Mouse (Mus musculus) liver, embryonic 14.5 days (tissue): ENCODE results near the gene Notum. TPM values are rescaled to one million over a fixed set of nuclear protein-coding genes. Genes with fewer than 3 reads are reported as not detected.

Experiments used
- ATAC-seq: fragments of 200-750 bp; cut with Nextera tagmentation; 2 replicates; pipeline ENCODE4 v1.8.0; 2017; ENCODE audit warnings: moderate number of reproducible peaks, mild to moderate bottlenecking, moderate library complexity; ENCODE audit not compliant: insufficient read depth
- DNase-seq, 3 experiments: peaks; one replicate each; pipeline ENCODE4 v3.0.0-alpha.2; 2012 to 2013; ENCODE audit warnings: low read depth in 3 of 3, low spot score in 3 of 3
- H3K27ac ChIP-seq: fragments of 300-500 bp; sonication (generic); 2 replicates; pipeline ENCODE4 v1.5.1; 2014; ENCODE audit warnings: moderate library complexity, mild to moderate bottlenecking, control low read depth, inconsistent platforms
- H3K27me3 ChIP-seq: fragments of 300-500 bp; sonication (generic); 2 replicates; pipeline ENCODE4 v1.6.1; 2014; ENCODE audit warnings: mild to moderate bottlenecking, low read length, moderate library complexity; ENCODE audit not compliant: control insufficient read depth, insufficient read depth
- H3K36me3 ChIP-seq: fragments of 300-500 bp; sonication (generic); replicated peaks from 2 replicates; pipeline ENCODE4 v1.6.1; 2014; ENCODE audit warnings: low read depth; ENCODE audit not compliant: control insufficient read depth, insufficient read depth
- H3K4me1 ChIP-seq, 2 experiments: fragments of 200-500 bp in 1 of 2; fragments of 300-500 bp in 1 of 2; sonication (generic) in 1 of 2; replicated peaks; 2 replicates each; pipeline ENCODE4 v1.6.1; 2012 to 2014; ENCODE audit warnings: antibody characterized with exemption in 1 of 2, inconsistent platforms in 1 of 2, low read length in 1 of 2; ENCODE audit not compliant: control insufficient read depth in 2 of 2, insufficient read depth in 2 of 2
- H3K4me2 ChIP-seq: fragments of 300-500 bp; sonication (generic); 2 replicates; pipeline ENCODE4 v1.6.1; 2014; ENCODE audit warnings: low read depth, mild to moderate bottlenecking, control low read depth, moderate library complexity
- H3K4me3 ChIP-seq, 2 experiments: fragments of 200-500 bp in 1 of 2; fragments of 300-500 bp in 1 of 2; sonication (generic) in 1 of 2; 2 replicates each; pipeline ENCODE4 v1.5.1; 2012 to 2014; ENCODE audit warnings: low read depth in 2 of 2, low read length in 2 of 2, mild to moderate bottlenecking in 2 of 2, control low read depth in 1 of 2, inconsistent platforms in 1 of 2, moderate library complexity in 1 of 2; ENCODE audit not compliant: insufficient read depth in 1 of 2
- H3K9ac ChIP-seq: fragments of 300-500 bp; sonication (generic); replicated peaks from 2 replicates; pipeline ENCODE4 v1.6.1; 2014; ENCODE audit warnings: mild to moderate bottlenecking, control low read depth, moderate library complexity
- H3K9me3 ChIP-seq: fragments of 300-500 bp; sonication (generic); 2 replicates; pipeline ENCODE4 v1.6.1; 2016; ENCODE audit warnings: low read length, mixed read lengths; ENCODE audit not compliant: control insufficient read depth
- CTCF ChIP-seq: IDR thresholded peaks from 2 replicates; pipeline ENCODE4 v1.5.1; 2016; ENCODE audit warnings: antibody characterized with exemption, low read depth, control low read depth
- EP300 ChIP-seq: IDR thresholded peaks from 2 replicates; pipeline ENCODE4 v1.6.1; 2016; ENCODE audit warnings: antibody characterized with exemption, low read depth
- WGBS: fragments of 180-500 bp; shearing (Covaris S2); extraction: QIAGEN DNeasy Blood & Tissue Kit; methylation state at CpG from one replicate; pipeline ENCODE4 v1.1.7; 2014; ENCODE audit not compliant: insufficient replicate concordance; 5-methylcytosine and 5-hydroxymethylcytosine counted together
- polyA plus RNA-seq, 2 experiments: library from polyadenylated mRNA; depleted of rRNA in 1 of 2; stranded (reverse) in 1 of 2; unstranded in 1 of 2; fragments of >200 nt; fragmentation: Nextera tagmentation in 1 of 2; extraction: Ambion mirVana in 1 of 2; gene quantifications; 2 replicates each; pipeline versions ENCODE4 v1.2.1 to v1.2.3; 2012 to 2014

Gene Notum
- polyA plus RNA-seq, 2 experiments: 0.18 to 0.30 TPM

- Histone ChIP-seq H3K9ac (no peak overlapping the region), H3K4me3 (no peak overlapping the region), H3K4me1 (no peaks in the 10 kb centered on the region; a peak in 1 of 4 replicates), H3K9me3 (no peaks in the 10 kb centered on the region), H3K27me3 (no peaks in the 10 kb centered on the region), H3K4me2 (no peak overlapping the region), H3K27ac (no peak overlapping the region), H3K36me3 (no peaks in the 10 kb centered on the region)
- no peak for TF ChIP-seq EP300
- TF ChIP-seq CTCF: no peak
- no peak for DNase-seq
- ATAC-seq: no peak
- WGBS: 62% methylated on average over 5 of the region's 5 CpGs
Observed at GRCm38 (mm10) chr11:120706120-120706519, 45.1 kb upstream of the Notum start.

GRCm38 (mm10) chr11:120704486-120705325 lies 43.7 kb upstream of the Notum start:
- Histone ChIP-seq H3K4me1 (no peaks in the 10 kb centered on the region; a peak in 1 of 4 replicates), H3K4me3 (no peak overlapping the region), H3K27ac (no peak overlapping the region), H3K9ac (no peak overlapping the region), H3K36me3 (no peaks in the 10 kb centered on the region), H3K27me3 (no peaks in the 10 kb centered on the region), H3K9me3 (no peaks in the 10 kb centered on the region), H3K4me2 (no peak overlapping the region)
- ATAC-seq: no peak
- no peak for DNase-seq
- no peak for TF ChIP-seq CTCF
- TF ChIP-seq EP300: no peak
- WGBS: 63% methylated on average over 8 of the region's 8 CpGs

DNA sequence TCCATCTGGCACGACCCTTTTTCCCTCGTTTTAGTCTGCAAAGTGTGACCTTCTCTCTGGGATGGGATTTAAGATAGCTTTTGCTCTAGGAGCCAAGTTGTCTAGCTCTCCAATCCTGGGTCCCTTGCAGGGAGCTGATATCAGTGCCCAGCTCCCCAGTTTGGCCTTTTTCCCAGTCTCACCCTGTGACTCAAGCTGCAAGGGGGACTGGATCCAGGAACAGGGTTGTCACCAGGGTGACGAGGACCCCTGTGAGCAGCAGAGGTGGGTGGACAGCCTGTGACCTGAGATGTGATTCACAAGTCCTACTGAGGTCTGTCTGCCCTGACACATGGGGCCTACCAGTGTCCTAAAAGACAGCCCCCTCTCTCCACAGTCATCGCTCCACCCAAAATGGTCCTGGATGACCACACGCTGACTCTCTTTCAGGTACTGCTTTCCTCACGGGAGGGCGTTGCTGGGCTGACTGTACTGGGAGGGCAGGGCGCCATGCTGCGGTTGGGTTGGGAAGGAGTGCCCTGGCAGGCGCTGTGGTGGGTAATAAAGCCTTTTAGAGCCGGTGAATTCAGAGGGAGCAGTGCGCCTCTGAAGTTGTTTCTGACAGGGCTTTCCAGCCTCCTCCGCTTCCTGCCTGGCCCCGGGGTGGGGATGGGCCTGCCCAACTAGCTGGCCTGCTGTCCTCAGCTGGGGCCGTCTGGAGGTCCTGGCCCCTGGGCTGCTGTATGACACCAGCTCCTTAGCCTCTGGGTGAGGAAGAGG lies 42.9 kb upstream of the Notum start:
- H3K27me3 ChIP-seq: no peaks in the 10 kb centered on the region
- ATAC-seq (no peak), DNase-seq (no peak)
- H3K4me3 ChIP-seq: no peak overlapping the region
- 75% methylated on average over 15 of the region's 15 CpGs for WGBS
- no peak overlapping the region for H3K4me2 ChIP-seq
- H3K9ac ChIP-seq: no peak overlapping the region
- no peaks in the 10 kb centered on the region for H3K36me3 ChIP-seq
- TF ChIP-seq CTCF (0 out of 2 replicates have a peak, but pooled peaks have one; percentile 2), EP300 (no peak)
- no peaks in the 10 kb centered on the region; a peak in 1 of 4 replicates for H3K4me1 ChIP-seq
- H3K9me3 ChIP-seq: no peaks in the 10 kb centered on the region
- no peak overlapping the region for H3K27ac ChIP-seq

GRCm38 (mm10) chr11:120697741-120698140 lies 36.8 kb upstream of the Notum start:
- Histone ChIP-seq H3K4me2 (no peak overlapping the region), H3K4me1 (no peaks in the 10 kb centered on the region), H3K27ac (no peak overlapping the region), H3K36me3 (no peaks in the 10 kb centered on the region), H3K4me3 (no peak overlapping the region), H3K27me3 (no peaks in the 10 kb centered on the region), H3K9ac (no peak overlapping the region), H3K9me3 (no peaks in the 10 kb centered on the region)
- TF ChIP-seq EP300 (no peak), CTCF (no peak)
- DNase-seq: no peak
- 67% methylated on average over 10 of the region's 10 CpGs for WGBS
- no peak for ATAC-seq

DNA sequence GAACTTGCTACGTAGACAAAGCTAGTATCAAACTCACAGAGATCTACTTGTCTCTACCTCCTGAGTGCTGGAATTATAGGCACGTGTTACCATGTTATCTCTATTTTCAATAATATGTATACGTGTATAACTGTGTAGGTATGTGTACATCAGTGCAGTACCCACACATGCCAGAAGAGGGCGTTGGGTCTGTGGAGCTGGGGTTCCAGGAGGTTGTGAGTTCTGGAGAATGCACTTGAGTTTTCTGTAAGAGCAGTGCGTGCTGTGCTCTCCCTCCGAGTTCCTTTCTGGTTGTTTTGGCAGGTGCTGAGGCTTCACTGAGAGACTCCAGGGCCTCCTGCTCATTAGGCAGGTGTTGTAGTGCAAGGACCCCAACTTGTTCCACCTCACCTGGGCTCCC lies 35.6 kb upstream of the Notum start:
- no peak overlapping the region for H3K4me2 ChIP-seq
- no peak overlapping the region for H3K27ac ChIP-seq
- ATAC-seq (no peak), DNase-seq (no peak)
- peak; percentile 58 for TF ChIP-seq CTCF
- TF ChIP-seq EP300: no peak
- H3K27me3 ChIP-seq: no peaks in the 10 kb centered on the region
- WGBS: 82% methylated on average over 6 of the region's 6 CpGs
- no peak overlapping the region for H3K9ac ChIP-seq
- no peaks in the 10 kb centered on the region for H3K4me1 ChIP-seq
- H3K4me3 ChIP-seq: no peak overlapping the region
- H3K9me3 ChIP-seq: no peaks in the 10 kb centered on the region
- H3K36me3 ChIP-seq: no peaks in the 10 kb centered on the region
